9 mouse cellular contexts compared by ENCODE assay signal in genomic region chr13:98891443-98891842, GRCm38 (mm10). TPM values are rescaled to one million over a fixed set of nuclear protein-coding genes. Genes with fewer than 3 reads are reported as not detected.
DNase-seq lines count a peak whose midpoint lies in the region; ATAC-seq lines count a peak whose summit lies in the region.
"Had no signal": no experiment of that assay in that cellular context is flagged by ENCODE, and none has a peak within 500 bp of the region (broad histone marks: within the 10 kb centered on the region; RNA-seq: fewer than 3 reads in every experiment).

No protein-coding gene starts in this region.

- ATAC-seq in kidney, embryonic 14.5 days (ENCODE audit: low FRiP score, low TSS enrichment): no peak
- no peak for ATAC-seq in embryonic facial prominence, embryonic 13.5 days (ENCODE audit: insufficient number of reproducible peaks, insufficient read depth, low FRiP score, low TSS enrichment, low read depth)
- ATAC-seq in hindbrain, embryonic 16.5 days: no peak
- ATAC-seq in midbrain, embryonic 15.5 days (replicated peaks): no peak

- H3K4me3 ChIP-seq in kidney, embryonic 14.5 days (ENCODE audit: low read length): peak overlapping the region; percentile 80
- peak overlapping the region; percentile 82 for H3K4me3 ChIP-seq in embryonic facial prominence, embryonic 13.5 days
- H3K4me3 ChIP-seq in hindbrain, embryonic 16.5 days (ENCODE audit: low read length): no peak overlapping the region
- H3K4me3 ChIP-seq in midbrain, embryonic 15.5 days: no peak overlapping the region

- no peak for DNase-seq in kidney, postnatal 10 days
- DNase-seq in adrenal gland, postnatal 4 days (ENCODE audit: low spot score in 2 of 2): no peak
- DNase-seq in testis, postnatal 14 days (ENCODE audit: low spot score): no peak
- no peak for DNase-seq in frontal cortex, postnatal 25 days (ENCODE audit: low spot score in 2 of 2)

- 18% methylated on average over 8 of the region's 8 CpGs for WGBS in kidney, embryonic 14.5 days
- WGBS in embryonic facial prominence, embryonic 13.5 days: 22% methylated on average over 8 of the region's 8 CpGs
- WGBS in hindbrain, embryonic 16.5 days: 19% methylated on average over 8 of the region's 8 CpGs
- 25% methylated on average over 8 of the region's 8 CpGs for WGBS in midbrain, embryonic 15.5 days

- H3K9ac ChIP-seq in kidney, embryonic 14.5 days (ENCODE audit: low read depth, low read length): no peak overlapping the region
- H3K9ac ChIP-seq in embryonic facial prominence, embryonic 13.5 days: 0 out of 2 replicates have a peak overlapping the region, but pooled peaks have one; percentile 40
- no peak overlapping the region for H3K9ac ChIP-seq in hindbrain, embryonic 16.5 days (ENCODE audit: low read depth, low read length)
- H3K9ac ChIP-seq in midbrain, embryonic 15.5 days: no peak overlapping the region; the same call in 1 of the 2 replicates

- H3K27ac ChIP-seq in kidney, embryonic 14.5 days (ENCODE audit: low read depth, low read length): no peak overlapping the region; the same call in 1 of the 2 replicates
- peak overlapping the region; percentile 98 for H3K27ac ChIP-seq in embryonic facial prominence, embryonic 13.5 days
- no peak overlapping the region for H3K27ac ChIP-seq in hindbrain, embryonic 16.5 days (ENCODE audit: low read depth, low read length)
- H3K27ac ChIP-seq in midbrain, embryonic 15.5 days: no peak overlapping the region

- H3K4me1 ChIP-seq in kidney, embryonic 14.5 days (ENCODE audit: control insufficient read depth, insufficient read depth, low read length): peaks cover 17% of the 10 kb centered on the region
- H3K4me1 ChIP-seq in embryonic facial prominence, embryonic 13.5 days: peaks cover 40% of the 10 kb centered on the region
- peaks cover 32% of the 10 kb centered on the region for H3K4me1 ChIP-seq in hindbrain, embryonic 16.5 days (ENCODE audit: control insufficient read depth, insufficient read depth, low read depth, low read length)
- H3K4me1 ChIP-seq in midbrain, embryonic 15.5 days: peaks cover 38% of the 10 kb centered on the region

- H3K4me2 ChIP-seq in kidney, embryonic 14.5 days (replicated peaks; ENCODE audit: low read depth, low read length): peak overlapping the region; percentile 81
- peak overlapping the region; percentile 87 for H3K4me2 ChIP-seq in embryonic facial prominence, embryonic 13.5 days
- H3K4me2 ChIP-seq in hindbrain, embryonic 16.5 days (ENCODE audit: low read length): peak overlapping the region; percentile 92
- H3K4me2 ChIP-seq in midbrain, embryonic 15.5 days: peak overlapping the region; percentile 94; the same call in 1 of the 2 replicates

- peaks cover 22% of the 10 kb centered on the region for H3K36me3 ChIP-seq in kidney, embryonic 14.5 days (ENCODE audit: control insufficient read depth, insufficient read depth, low read length)
- peaks cover 16% of the 10 kb centered on the region for H3K36me3 ChIP-seq in embryonic facial prominence, embryonic 13.5 days
- peaks cover 5% of the 10 kb centered on the region for H3K36me3 ChIP-seq in hindbrain, embryonic 16.5 days (ENCODE audit: control insufficient read depth, insufficient read depth, low read length)
- no peaks in the 10 kb centered on the region for H3K36me3 ChIP-seq in midbrain, embryonic 15.5 days (replicated peaks)

- H3K27me3 ChIP-seq in kidney, embryonic 14.5 days (ENCODE audit: control insufficient read depth, insufficient read depth, low read length): no peaks in the 10 kb centered on the region
- H3K27me3 ChIP-seq in embryonic facial prominence, embryonic 13.5 days: no peaks in the 10 kb centered on the region
- H3K27me3 ChIP-seq in hindbrain, embryonic 16.5 days (replicated peaks; ENCODE audit: control insufficient read depth, insufficient read depth, low read length): no peaks in the 10 kb centered on the region
- H3K27me3 ChIP-seq in midbrain, embryonic 15.5 days (replicated peaks): no peaks in the 10 kb centered on the region

- no peaks in the 10 kb centered on the region for H3K9me3 ChIP-seq in kidney, embryonic 14.5 days (ENCODE audit: control insufficient read depth, low read length)
- H3K9me3 ChIP-seq in embryonic facial prominence, embryonic 13.5 days: no peaks in the 10 kb centered on the region
- H3K9me3 ChIP-seq in hindbrain, embryonic 16.5 days (ENCODE audit: control insufficient read depth, low read length): no peaks in the 10 kb centered on the region
- no peaks in the 10 kb centered on the region for H3K9me3 ChIP-seq in midbrain, embryonic 15.5 days
- H3K9me3 ChIP-seq: G1E had no signal

RNA-seq across cellular contexts. Expression of gene Tnpo1, which starts 34.7 kb away (rescaled TPM):
- 68.3 and 76.8 TPM in 2 replicates for polyA plus RNA-seq in kidney, embryonic 14.5 days (2014; fragmentation: Nextera tagmentation; extraction: Ambion mirVana)
- 64.7 and 65.0 TPM in 2 replicates for polyA plus RNA-seq in embryonic facial prominence, embryonic 13.5 days (2015; fragmentation: Nextera tagmentation; extraction: Ambion mirVana)
- 36.2 and 41.4 TPM in 2 replicates for polyA plus RNA-seq in hindbrain, embryonic 16.5 days (2015; fragmentation: Nextera tagmentation; extraction: Ambion mirVana)
- 51.3 and 53.9 TPM in 2 replicates for polyA plus RNA-seq in midbrain, embryonic 15.5 days (2015; fragmentation: Nextera tagmentation; extraction: Ambion mirVana)
- total RNA-seq in adrenal gland, postnatal 4 days (2021): 100 to 1,000 TPM; 142 to 151 TPM

Comparison
In these comparisons a context has a peak if more than half of its experiments do, and no peak if none do; other contexts are left out.
1. H3K4me3 ChIP-seq: peak in kidney, embryonic 14.5 days (single experiment) and embryonic facial prominence, embryonic 13.5 days (single experiment); none in hindbrain, embryonic 16.5 days (single experiment) and midbrain, embryonic 15.5 days (single experiment).
2. Peak in every context shown above with its lines, with median percentiles within 50 percentile points of each other: H3K4me2 ChIP-seq.